Comparison of ENCODE assay signal across 21 mouse cellular contexts in the genomic region with DNA sequence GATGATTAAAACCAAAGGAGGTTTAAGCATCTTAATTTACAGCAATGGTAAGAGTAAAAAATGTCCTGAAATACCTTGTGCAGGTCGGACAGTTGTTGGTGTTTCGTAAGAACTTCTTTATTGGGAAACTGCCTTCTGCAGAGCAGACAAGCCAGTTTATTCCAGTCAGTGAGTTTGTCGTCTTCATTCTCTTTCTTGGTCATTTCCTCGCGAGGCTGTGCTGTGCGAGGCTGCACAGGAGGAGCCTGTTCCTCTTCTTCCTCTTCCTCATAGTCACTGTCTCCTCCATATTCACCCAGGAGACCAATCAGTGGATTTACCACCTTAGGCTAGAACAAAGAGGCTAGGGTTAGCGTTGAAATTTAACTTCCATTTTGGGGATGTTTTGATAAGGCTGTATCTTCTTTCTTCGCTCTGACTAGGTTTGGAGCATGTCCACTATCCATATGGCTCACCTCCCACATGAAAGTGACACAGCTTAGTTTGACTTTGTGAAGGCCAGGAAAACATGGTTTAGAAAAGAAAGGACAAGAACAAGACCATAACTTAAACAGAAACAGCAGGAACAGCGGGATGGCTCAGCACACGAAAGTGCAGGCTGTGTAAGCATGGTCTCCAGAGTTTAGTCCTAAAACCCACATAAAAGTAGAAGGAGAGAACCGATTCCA. TPM values are rescaled to one million over a fixed set of nuclear protein-coding genes. Genes with fewer than 3 reads are reported as not detected.
DNase-seq lines count a peak whose midpoint lies in the region; ATAC-seq and TF ChIP-seq lines count a peak whose summit lies in the region.
"Had no signal": no experiment of that assay in that cellular context is flagged by ENCODE, and none has a peak within 500 bp of the region (broad histone marks: within the 10 kb centered on the region; RNA-seq: fewer than 3 reads in every experiment).

No protein-coding gene starts in this region.

- H3K4me3 ChIP-seq in testis, adult 2 months (ENCODE audit: control insufficient read depth, low read depth, low read length) = peak overlapping the region; percentile 45
- H3K4me3 ChIP-seq: embryonic facial prominence, embryonic 12.5 days; forebrain, embryonic 13.5 days; heart, adult 2 months; heart, embryonic 12.5 days; hindbrain, embryonic 10.5 days had no signal

- H3K27me3 ChIP-seq in testis, adult 2 months (ENCODE audit: control insufficient read depth, insufficient read depth, low read length) = no peaks in the 10 kb centered on the region
- H3K27me3 ChIP-seq: embryonic facial prominence, embryonic 12.5 days; forebrain, embryonic 13.5 days; heart, embryonic 12.5 days had no signal

- H3K27ac ChIP-seq in testis, adult 2 months (ENCODE audit: control insufficient read depth, insufficient read depth, low read depth, low read length) = no peak overlapping the region
- H3K27ac ChIP-seq: embryonic facial prominence, embryonic 12.5 days; forebrain, embryonic 13.5 days; heart, adult 2 months; hindbrain, embryonic 10.5 days; hindbrain, embryonic 14.5 days had no signal

- H3K4me1 ChIP-seq in testis, adult 2 months (ENCODE audit: control insufficient read depth, insufficient read depth, low read length) = no peaks in the 10 kb centered on the region
- H3K4me1 ChIP-seq: embryonic facial prominence, embryonic 12.5 days; forebrain, embryonic 13.5 days; heart, embryonic 12.5 days; hindbrain, embryonic 10.5 days had no signal

- no peak for TF ChIP-seq CTCF in testis, adult 2 months (IDR thresholded peaks at IDR 0.05; ENCODE audit: control insufficient read depth, insufficient read depth, insufficient replicate concordance, low read depth, low read length)

- ATAC-seq in granulocyte monocyte progenitor cell, adult 5-6 weeks (replicated peaks; ENCODE audit: poor library complexity, severe bottlenecking) = peak; percentile 63
- ATAC-seq: CD4-positive, CD25-positive, alpha-beta regulatory T cell, adult 4 months; forebrain, embryonic 13.5 days; forebrain, postnatal 0 days had no signal

- no peak for TF ChIP-seq POLR2A in testis, adult 2 months (IDR thresholded peaks at IDR 0.05; ENCODE audit: control insufficient read depth, low read depth, low read length)

- peaks cover 3% of the 10 kb centered on the region for H3K36me3 ChIP-seq in testis, adult 2 months (ENCODE audit: control insufficient read depth, insufficient read depth, low read length)

- DNase-seq in left cerebral cortex, adult 18-20 months (ENCODE audit: low spot score in 2 of 2) = peak; percentile 33 to 42
- no peak for DNase-seq in left cerebral cortex, adult 11 months (ENCODE audit: low spot score)
- no peak for DNase-seq in testis, postnatal 14 days (ENCODE audit: low spot score)
- DNase-seq in B cell, adult 2 months = no peak
- no peak for DNase-seq in ovary, adult 18-20 months (ENCODE audit: low spot score)
- DNase-seq: adrenal gland, adult 8-10 months; adrenal gland, postnatal 36 days; cerebellum, adult 11 months; cerebellum, adult 8-10 months; cerebellum, postnatal 14 days; forebrain, postnatal 0 days; gastrocnemius, postnatal 36 days; heart, adult 2 months had no signal

RNA-seq across cellular contexts. Expression of a gene that starts 11.9 kb away (rescaled TPM):
- 100 to 1,000 TPM; 120 to 133 TPM for total RNA-seq in left cerebral cortex, adult 18-20 months (2021)
- polyA plus RNA-seq in testis, adult 2 months (2012; rRNA removed) = 52.0 and 57.8 TPM in 2 replicates
- total RNA-seq in granulocyte monocyte progenitor cell, adult 5-6 weeks (2014; fragmentation: Nextera tagmentation) = 133 and 165 TPM in 2 replicates
- 157 and 164 TPM in 2 replicates for total RNA-seq in granulocyte monocyte progenitor cell, adult 5-6 weeks (2017)

Comparison
In these comparisons a context has a peak if more than half of its experiments do, and no peak if none do; other contexts are left out.
1. DNase-seq: peak in left cerebral cortex, adult 18-20 months (2 of 2); none in left cerebral cortex, adult 11 months (single experiment), testis, postnatal 14 days (single experiment), B cell, adult 2 months (0 of 2) and ovary, adult 18-20 months (single experiment).